Mouse (Mus musculus) kidney, postnatal 14 days (tissue): ENCODE measurements at regions not wholly inside any gene's neighbourhood (a gene's known extent, or its start where the extent isn't known, plus 50 kb on each side); places are given as distances from the start of the nearest gene placed in this dataset.

Experiments
- DNase-seq: peaks from one replicate; pipeline ENCODE4 v3.0.0; 2022; ENCODE audit warnings: mixed read lengths

DNA sequence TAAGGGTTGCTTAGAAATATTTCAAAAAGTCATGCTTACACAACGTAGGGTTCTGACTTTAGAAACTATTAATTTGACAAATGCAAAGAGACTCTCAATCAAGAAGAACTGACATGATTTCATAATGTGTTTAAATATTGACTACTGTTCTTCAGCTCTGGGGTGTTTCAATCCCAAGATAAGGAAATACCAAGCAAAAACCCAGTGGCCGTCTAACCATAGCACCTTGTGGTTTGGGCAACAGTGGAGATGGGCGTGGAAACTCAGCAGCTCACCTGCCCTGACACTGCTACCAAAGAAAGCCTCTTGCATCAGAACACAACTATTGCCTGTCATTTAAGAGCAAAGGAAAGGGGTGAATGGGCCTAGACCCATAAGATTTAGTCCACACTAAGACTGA, 119.9 kb downstream of the Foxa2 start:
- no peak for DNase-seq

DNA sequence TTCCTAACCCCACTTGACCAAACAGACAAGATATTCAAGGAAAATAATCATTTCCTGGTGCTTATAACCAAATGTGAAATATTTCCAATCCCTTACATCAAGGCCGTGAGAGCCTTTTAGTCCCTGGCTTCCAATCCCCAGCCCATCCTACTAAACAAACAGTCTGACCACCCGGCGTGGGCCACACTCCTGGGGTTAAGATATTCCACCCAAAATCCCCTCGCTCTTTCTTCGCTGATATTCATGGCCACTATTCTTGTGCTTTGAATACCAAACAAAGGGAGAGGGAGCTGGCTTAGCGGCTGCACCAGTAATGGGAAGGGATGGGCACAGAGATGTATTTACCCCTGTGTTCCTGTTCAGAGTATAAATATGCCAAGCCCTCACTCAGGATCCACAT, 139.4 kb downstream of the Foxa2 start:
- no peak for DNase-seq

DNA sequence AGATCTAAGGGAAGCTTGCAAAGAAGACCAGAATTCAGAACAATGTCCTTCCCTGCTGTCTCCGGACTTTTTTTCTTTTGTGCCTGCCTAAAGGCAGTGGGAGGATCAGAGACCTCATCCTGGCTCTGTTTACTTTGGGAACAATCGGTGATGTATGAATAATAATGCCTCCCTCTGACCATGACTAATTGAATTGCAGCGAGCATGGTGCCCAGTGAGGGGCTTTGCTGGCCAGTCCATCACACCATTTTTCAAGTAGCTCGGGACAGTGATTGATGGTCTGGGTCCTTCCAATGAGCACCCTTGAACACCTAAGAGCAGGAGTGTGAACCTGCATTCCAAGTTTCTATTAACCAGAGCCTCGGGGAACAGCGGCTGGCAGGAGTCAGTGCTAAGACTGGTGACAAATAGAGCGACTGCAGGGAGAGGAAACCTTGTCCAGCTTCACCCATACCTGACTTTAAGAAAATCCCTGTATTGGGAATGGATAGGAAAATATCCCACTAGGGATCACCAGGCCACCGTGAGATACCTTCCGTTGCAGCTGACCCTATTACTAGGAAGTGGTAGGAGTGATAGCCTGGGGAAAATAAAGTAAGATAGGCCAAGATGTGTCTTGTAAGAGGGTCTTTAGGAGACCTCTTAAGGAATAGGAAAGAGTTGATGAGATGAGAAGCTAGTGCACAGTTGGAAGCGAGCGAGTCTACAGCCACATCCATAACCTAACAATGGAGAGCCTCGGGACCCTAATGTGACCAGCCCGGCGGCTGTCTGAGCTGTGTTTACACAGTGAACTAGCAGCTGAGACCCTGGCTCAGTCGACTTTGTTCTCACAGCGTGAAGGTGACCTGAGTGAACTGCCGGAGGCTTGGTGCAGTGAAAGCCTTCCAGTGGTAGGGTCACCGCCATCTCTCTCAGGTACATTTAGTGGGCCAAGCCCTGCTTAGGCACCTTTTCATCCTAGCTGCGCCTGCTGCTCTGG, 140.7 kb downstream of the Foxa2 start:
- peak; percentile 47 for DNase-seq

DNA sequence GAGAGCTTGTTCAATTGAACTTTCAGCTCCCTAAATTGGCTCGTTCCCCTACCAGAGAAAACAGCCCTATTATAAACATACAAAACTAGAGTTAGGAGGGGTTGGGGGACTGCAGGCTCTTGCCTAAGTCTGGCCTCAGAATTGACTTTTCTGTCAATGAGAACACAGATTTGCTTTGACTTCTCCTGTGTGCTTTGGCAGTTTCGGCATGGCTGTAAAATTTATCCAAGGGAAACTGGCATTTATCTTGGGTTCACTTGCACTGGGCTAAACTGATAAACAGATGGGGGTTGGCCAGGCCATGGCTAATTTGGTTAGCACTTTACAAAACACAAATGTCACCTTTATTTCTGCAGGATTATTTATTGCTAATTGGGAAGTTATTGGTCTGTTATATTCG, 141.7 kb downstream of the Foxa2 start:
- no peak for DNase-seq

DNA sequence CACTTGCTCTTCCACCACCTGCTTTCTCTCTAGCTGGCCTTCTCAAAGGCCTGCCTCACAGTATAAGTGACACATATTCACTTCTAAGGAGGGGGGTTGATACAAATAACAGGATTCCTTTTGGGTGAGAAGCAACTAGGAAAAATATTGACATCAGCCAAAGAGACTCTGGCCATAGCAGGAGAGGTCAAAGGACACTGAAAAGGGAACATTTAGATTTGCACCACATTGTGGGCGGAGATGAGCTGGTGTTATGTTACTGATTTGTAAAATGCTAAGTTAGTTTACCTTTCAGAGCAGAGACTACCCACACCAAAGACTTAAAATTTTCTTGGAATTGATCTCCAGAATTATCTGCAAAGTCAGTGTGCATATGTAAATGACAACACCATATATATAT, 147.5 kb downstream of the Foxa2 start:
- DNase-seq: no peak

DNA sequence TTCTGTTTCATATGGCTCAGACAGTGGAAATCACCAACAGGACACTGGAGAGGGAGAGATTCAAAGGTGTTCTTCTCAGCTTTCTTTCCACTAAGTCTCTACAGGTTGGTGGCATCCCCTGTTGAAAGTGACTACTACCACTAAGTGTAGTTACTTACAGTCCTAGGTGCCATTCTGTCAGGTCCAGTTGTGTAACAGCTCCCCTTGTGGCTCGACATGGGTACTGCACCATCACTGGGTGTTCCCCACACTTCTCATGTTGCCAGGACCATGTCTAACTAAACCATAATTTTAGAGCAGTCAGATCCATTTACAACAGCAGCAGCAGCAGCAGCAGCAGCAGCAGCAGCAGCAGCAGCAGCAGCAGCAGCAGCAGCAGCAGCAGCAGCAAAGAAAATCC, 151.1 kb downstream of the Foxa2 start:
- peak; percentile 45 for DNase-seq

DNA sequence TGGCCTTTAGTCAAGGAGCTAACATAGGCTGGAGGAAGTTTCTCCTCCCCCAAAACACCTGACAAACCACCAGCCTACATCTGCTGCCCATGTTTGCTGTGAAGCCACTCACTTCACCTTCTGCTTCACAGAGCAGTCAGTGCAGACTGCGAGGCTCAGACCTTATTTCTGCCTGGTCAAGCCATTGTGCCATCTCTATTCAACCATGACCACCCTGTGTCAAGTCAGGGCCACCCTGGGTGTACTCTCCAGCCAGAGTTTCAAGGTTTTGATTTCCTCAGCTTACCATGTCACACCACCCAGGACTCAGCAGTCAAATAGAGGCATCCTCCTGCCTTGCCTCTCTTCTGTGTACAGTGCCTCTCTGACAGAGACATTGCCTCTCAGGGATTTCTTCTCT, 152.6 kb downstream of the Foxa2 start:
- DNase-seq: no peak

DNA sequence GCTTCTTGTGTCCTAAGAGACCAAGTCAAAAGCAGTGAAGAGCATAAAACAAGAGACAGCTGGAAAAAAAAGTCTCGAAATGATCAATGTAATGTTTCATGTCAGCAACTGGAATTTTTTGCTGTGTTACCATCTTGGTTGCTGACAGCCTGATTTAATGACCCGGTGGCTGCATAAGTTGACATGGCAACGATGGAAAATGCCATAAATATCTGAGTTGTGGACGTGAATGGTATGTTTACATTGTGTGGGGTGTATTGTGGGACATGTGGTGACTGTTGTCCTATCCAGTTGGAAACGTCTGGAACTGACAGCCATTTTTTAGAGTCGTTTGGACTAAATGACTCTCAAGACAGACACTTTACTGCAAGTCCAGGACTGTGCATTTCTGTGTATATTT, 160.6 kb downstream of the Foxa2 start:
- DNase-seq: no peak

DNA sequence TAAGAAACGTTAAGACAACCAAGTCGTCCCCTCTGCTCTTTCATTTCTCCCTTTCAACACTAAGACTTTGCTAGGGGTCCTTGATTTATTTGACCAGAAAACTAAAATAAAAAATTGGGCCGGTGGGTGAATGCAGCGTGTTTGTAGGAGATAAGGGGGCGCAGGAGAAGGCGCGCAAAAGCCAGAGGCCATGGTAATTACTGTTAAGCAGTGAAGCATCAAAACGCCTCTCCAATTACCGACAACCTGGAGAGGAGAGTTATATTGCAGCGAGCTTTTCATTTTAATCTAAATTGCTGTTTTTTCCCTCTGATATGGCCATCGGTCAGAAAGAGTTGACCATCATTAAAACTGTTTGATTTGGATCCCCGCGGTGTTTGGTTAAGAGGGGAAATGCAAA, 168.9 kb downstream of the Foxa2 start:
- no peak for DNase-seq

DNA sequence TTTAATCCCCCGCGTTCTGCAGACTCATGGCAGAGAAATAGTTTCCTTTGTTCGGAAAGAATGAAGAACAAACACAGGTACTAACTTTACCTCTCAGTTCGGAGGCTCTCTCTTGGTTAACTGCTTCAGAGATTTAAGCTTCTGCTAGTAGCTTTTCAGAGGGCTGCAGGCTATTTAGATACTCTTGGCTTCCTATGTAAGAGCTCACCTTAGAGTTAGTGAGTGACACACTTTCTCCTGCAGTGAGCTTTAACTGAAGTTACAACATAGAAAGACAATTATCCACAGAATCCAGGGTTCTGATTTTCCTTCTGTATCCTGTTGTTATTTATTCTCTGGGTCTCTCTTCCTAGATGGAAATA, 169.2 kb downstream of the Foxa2 start:
- DNase-seq: no peak

DNA sequence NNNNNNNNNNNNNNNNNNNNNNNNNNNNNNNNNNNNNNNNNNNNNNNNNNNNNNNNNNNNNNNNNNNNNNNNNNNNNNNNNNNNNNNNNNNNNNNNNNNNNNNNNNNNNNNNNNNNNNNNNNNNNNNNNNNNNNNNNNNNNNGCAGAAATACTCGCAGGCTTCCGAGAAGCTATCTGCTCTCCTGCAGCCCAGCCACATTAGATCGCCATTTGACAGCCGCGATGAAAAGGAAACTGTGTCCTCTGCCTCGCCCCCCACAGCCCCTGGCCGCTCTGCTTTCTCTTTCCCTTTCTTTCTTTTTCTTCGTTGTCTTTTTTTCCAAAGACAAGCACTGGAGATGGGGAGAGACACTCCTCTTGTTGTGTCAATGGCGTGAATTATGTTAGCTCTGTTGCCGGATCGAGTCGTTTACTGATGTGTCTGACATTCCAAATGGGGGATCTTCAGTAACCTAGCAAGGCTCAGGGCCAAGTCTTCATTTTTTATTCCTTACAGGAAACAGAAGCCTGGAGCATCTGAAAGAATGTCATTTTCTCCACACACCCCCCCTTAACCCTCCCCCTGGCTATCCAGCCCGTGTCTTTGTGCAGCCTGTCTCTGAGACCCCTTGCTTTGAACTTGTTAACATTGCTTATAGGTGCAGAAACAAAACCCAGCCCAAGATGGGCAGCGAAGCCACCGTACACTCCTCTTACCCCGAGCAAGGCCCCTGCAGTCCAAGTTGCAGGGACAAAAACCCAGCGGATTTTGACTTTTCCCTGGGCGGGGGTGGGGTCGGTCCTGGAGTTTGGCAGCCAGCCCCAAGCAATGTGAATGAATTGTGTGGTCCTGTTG, 169.8 kb downstream of the Foxa2 start:
- DNase-seq: no peak

DNA sequence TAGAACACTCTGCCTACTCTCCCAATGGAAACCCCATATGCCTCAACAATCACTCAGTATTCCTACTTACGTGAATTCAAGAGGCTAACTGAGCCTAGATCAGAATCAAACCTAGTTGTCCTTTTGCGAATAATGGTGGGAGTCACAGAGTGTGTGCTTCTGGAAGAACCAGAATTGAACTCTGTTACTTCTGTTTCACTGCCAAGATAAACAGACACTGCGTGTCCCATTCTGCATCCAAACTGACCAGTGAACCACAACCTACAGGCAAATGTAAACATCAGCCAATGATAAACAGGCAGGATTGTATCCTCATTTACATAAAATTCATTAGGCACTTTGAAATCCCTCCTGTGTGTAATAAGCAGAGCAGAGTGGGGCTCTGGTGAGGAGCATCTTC, 173.8 kb downstream of the Foxa2 start:
- no peak for DNase-seq

DNA sequence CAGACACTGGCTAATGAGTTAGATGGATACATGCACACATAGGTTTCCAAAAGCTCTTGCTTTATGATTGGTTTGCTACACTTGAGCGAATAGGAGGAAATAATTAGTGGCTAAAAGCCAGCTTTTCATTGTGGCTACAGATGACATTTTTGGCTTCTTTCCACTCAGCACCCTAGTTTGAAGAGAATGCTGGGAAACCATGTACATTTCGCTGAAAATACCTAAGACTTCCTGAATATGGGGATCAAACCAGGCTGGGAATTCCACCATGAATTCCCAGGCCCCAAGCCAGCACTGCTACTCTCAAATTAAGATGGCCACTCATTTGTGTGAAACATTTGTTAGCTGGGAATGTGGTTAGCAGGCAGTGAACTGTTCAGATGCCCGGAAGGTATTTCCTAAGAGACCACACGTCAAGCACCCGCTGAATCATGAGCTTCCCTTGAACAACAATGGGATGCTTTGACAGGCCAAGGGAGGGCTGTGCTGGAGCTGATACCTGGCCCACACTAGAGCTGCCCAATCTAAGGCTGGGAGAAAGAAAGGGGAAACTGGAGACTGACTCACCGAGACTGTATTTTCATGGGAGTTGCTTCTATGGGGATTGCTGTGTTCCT, 195.5 kb downstream of the Foxa2 start:
- DNase-seq: no peak

DNA sequence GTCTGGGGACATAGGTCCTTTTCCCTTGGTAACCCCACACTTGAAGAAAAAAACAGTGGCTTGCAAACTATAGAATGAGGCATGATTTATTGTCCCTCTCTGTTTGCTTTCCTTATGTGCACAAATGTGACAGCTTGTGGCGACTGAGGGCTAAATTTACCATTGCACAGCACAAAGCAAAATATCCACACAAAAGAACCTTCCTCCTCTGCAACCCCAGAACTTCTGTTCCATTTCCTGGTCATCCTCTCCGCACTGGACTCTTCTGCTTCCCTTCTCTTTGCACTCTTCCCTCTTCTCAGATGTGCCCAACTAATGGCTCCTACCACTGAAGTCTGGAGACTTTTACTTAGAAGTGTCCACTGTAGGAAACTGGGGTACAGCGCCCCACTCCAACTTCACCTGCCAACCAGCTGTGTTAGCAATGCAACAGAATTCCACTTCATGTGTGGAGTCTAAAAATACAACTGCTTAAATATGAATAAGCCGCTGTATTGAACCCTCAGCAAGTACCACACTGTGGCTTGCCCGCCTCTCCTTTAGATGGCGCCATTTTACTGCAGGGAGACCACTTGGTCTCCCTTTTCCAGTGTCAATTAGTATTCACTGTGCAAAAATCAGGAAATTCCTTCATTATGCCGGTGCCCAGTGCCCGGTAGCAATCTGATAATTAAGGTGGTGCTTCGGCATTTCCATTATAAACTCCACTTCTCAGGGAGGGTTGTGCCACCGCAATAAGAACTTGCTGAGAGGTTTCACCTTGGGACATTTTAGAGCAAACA, 199.6 kb downstream of the Foxa2 start:
- DNase-seq: peak; percentile 20

DNA sequence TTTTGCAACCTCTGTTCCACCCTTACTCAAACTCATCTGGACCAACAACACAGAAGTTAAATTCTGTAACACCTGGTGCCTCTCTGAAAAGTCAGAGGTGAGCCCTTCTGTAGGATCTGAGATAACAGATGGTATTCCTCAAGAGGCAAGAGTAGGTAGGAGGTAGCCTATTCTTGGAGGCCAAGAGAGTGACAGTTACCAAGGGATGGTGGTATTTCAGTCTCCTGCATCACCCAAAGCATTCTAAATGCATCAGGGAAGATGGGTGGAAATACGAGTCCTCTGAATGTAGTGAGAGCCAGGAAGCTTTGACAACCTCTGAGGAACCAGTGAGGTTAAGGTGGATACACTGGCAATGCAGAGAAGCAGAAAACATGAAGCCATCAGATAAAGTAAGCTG, 201.5 kb downstream of the Foxa2 start:
- DNase-seq: no peak

DNA sequence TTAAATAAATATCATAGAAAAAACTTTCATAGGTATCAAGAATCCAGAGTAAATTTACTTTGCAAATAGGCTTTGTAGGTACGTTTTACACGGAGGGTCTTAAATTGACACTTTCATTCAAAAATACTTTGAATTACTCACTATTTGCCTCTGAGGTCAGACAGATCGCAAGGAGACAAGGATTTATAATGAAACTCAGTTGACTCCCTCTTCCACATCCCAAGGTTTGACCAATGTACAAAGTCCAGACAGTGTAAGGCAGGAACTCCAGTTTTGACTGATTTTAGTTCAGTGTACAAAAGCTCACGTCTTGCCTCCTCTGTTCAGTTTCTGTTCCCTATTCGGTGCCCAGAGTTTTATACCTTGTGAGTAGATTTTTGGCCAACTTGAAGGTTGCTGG, 205.8 kb downstream of the Foxa2 start:
- no peak for DNase-seq

DNA sequence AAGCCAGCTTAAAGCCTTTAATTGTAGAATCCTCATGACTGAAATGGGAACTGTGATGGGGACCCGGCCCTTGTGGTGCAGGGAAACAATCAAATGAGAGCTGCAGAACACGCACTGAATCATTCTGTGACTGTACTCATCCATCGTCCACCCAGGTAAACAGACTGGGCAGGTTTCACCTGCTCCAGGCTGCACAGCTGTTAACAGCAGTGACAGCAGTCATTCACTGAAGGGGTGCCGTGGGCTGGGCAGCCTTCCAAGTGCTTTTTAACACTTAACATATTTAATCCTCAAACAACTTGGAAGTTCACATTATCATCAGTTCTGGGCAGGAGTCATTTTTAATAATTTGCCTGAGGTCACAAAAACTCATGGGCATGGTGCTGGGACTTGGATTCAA, 208.2 kb downstream of the Foxa2 start:
- DNase-seq: no peak

DNA sequence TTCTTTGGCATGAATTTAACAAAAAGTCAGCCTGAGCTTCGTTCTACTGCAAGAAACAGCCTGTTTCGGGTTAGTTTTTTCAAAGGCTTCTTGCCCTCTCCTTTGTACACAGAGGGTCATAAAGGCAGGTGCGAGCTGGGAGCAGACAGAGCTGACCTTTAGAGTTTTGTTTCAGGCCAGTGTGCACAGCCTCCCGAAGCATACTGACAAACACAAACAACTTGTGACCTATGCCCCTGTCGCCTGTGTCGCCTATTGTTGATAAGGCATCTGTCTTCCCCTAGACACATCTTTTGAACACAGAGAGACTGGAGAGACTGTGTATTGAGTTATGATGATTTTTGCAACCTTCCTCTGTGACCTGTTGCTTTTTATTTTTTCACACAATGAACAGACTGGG, 216.2 kb downstream of the Foxa2 start:
- no peak for DNase-seq

DNA sequence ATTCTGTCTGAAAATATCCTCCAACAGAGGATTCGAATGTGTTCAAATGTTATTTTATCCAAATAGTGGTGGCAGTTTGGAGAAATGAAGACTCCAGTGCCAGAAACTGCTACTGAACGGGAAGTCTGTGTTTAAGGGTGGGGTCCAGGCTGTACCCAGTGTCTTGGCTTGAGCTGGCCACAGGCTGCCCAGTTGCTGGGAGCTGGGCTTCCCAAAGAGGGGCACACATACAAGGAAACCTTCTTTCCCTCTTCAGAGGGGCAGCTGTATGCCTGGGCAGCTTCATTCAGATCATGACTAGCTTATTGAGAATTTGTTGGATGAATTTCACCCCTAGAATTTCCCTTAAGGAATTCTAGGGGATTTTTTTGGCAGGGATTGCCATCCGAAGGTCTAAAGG, 229.8 kb downstream of the Foxa2 start:
- no peak for DNase-seq

DNA sequence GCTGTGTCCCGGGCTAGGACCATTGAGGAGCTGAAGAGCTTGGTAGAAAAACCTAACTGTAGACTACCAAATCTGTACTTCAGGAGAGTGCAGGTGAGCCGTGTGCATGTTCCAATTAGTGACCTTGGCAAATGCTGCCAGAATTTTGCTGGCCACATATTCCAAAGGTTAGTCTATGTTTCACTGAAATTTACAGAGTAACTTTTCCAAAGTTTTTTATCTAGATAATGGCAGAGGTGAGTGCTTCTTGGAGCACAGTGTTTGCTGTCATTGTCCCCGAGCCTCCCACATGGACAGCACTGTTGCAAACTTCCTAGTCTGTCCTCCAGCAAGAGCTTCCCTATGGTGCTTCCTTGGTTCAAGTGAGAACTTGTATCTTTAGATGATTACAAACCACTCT, 232.5 kb downstream of the Foxa2 start:
- DNase-seq: no peak

DNA sequence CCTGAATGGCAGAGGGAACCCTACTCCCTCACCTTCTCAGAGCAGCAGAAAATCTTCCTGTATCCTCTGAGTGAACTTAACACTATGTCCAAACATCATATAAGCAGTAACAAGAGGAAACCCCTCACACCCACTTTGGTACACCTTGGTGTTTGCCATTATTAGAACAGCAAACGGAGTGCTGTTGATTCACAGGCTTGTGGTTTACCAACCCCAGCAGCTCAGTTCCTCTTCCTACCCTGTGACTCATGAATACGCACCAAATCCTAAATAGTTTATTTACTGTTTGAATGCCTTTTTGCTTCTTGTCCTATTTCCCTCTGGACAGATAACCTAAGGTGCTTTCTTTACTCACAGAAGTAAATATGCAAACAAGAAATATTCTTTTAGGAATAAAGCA, 233.3 kb downstream of the Foxa2 start:
- DNase-seq: no peak

DNA sequence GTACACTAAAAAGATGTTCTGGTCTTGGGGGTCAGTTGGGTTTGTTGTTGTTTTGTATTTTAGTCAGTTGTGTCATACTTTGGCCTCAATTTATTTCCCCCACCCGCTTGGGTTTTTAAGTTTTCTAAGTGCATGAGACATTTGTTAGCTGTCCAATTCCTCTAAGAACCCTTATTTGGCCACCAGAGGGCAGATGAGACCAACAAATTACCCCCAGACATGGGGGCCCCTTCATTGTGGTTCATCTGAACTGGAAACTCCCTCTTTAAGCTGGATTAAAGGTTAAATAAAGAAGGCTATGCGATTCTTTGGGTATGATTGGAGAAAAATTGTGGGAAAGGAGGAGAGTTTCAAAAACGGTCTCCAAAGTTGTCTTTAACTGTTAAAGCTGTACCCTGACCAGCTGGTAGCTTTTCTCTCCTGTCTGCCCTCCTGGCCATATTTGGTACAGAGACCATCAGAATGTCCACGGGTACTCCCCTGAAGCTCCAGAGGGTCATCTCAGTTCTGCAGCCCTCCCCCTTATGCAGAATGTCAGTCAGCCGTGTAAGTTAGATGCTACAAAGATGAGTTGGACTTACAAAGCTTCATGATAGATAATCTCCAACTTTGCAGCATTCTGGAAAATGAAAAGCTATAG, 238.6 kb downstream of the Foxa2 start:
- peak; percentile 43 for DNase-seq
